15 mouse cellular contexts compared by ENCODE assay signal in genomic region chr6:33031631-33032030, GRCm38 (mm10).
"Had no signal": no experiment of that assay in that cellular context is flagged by ENCODE, and none has a peak within 500 bp of the region (broad histone marks: within the 10 kb centered on the region; RNA-seq: fewer than 3 reads in every experiment).

No protein-coding gene starts in this region.

- DNase-seq: heart, postnatal 14 days; heart, postnatal 36 days; heart, postnatal 4 days; kidney, adult 11 months; kidney, adult 18-20 months; kidney, adult 2 months; kidney, adult 8-10 months; kidney, adult 9 months; kidney, postnatal 10 days; kidney, postnatal 14 days; kidney, postnatal 25 days; kidney, postnatal 36 days; kidney, postnatal 4 days; layer of hippocampus, adult 9-11 months; layer of hippocampus, postnatal 36 days had no signal
